Mouse (Mus musculus) cerebellum, adult (tissue): Measurements from ENCODE around the gene Arid5b.

Experiments
- ATAC-seq: cut with Nextera tagmentation; 2 replicates; pipeline ENCODE4 v1.9.2; 2017; ENCODE audit warnings: mild to moderate bottlenecking, moderate library complexity, mixed read lengths; ENCODE audit not compliant: insufficient number of reproducible peaks, low FRiP score, low TSS enrichment

Gene Arid5b

DNA sequence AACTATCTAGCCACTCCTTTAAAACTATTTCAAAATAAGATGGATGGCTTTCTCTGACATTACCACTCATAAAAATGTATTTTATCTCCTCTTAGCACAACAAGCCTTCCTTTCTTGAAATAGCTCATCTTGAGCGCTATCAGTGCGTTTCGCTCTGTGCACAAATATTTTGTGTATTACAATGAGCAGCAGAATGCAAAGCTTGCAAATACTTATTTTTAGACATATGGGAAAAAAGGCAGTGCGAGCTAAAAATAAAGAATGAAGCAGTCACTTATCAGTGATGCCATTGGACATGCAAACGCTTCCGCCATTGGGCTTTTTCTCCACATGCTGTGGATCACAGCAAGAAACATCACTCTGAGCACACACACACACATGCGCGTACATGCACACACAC is 110.4 kb downstream of the Arid5b start:
- no peak for ATAC-seq

DNA sequence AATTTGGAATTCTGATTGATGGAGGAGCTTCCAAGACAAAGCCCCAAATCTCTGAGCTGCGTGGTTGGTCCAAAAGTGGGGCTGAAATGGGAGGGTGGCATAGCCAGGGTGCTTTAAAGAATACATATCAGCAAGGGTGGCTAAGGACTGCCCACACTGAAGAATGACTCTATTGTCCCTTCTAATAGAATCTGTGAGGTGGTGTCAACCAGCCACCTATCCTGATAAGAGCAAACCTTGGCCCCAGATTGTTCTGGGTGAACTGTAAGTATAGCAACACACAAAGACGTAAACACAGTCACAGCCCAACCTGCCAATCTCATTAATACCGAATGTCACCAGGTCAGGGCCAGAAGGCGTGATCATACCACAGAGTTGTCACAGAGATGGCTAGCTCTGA is 111.4 kb downstream of the Arid5b start:
- no peak for ATAC-seq

DNA sequence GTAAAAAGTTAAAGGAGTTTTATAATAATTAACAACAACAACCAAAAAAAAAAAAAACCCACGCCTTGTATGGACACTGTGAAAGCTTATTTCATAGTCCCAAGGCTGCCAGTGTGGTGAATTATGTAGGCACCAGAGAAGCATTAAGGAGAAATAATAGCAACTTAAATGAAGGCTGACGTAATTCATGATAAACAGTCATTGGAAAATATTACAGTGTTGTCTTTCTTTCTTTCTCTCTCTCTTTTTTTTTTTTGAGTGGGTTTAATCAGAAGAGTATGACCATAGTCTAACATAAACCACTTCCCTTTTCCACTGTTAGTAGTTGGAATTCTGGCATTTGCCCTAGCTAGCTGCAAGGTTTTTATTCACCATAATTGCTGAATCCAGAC is 111.8 kb downstream of the Arid5b start:
- ATAC-seq = no peak

DNA sequence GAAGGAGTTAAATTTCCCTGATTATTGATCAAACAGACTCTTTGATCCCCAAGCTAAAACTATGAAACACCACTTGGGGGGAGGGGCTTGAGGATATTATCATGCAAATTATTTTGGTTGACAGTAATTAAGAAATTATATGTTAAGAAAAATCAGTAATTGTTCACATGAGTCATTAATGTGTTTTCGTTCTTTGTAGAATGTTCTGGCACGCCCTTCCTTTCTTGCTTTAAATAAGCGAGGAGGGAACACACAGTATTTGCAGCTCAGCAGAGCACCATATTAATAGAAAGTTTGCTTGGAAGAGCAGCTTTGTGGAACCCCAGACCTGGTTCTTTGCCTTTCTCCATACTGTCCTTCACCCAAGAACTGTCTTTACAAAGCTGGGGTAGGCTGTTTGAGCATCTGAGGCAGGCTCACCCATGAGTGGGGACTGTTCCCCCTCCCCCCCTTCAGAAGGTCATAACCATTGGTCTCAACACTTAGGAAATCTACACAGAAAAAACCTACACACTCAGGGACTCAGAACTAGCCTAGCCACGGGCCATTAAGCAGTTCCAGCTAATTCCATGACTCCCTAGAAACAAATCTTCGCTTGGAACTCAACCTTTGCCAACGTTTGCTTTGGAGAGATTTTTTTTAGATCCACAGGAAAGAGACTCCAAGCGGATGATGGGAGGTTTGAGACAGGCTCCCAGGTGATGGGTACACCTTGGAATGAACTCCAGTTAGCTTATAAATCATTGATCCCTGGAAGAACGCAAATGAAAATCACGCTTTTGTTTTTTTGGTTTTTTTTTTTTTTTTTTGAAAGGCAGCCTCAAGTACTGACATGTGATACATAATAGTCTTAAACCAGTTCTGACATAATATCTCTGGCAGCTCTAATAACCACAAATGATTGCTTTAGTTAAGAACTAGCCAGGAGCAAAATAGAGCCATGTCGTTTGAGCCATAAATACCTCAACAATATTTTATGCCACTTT is 112.5 kb downstream of the Arid5b start:
- no peak for ATAC-seq

DNA sequence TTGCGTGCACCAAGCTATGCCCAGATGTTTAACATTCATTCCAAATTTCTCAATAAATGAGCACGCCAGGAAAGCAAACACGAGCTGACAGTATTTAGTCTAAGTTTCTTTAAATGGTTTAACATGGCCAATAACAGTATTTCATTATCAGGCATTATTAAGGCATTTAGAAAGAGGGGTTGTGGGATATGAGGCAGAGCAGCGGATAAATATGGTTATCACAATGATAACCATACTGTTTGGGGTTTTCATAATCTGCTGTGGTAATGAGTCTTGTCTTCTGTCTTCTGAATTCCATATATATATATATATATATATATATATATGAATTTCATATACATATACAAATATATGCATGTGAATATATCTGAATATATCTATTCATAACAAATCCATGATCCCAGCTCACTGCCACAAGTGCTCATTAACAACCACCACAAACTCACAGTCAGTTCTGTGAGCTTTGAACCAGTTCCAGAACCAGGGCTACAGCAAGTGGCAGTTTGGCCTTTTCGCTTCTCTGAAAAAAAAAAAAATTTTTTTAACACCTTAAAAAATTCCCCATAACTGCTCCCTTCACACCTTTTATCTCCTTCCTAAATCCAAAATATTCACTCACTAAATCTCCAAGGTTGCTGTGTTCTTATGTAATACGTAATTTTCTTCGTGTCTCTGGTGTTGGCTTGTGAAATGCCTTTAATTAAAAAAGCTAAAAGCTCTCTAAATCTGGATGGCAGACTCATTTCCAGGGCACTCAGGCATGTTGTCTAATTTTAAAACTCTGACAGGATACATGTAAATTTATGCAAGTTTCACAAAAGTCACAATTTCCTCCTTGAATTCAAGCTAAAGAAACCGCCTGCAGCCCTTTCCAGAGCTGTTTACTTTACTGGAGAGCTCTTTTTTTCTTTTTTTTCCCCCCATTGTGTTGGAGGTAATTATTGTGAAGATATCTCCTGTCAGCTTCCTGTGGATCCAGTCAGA is 113.5 kb downstream of the Arid5b start:
- ATAC-seq = no peak

DNA sequence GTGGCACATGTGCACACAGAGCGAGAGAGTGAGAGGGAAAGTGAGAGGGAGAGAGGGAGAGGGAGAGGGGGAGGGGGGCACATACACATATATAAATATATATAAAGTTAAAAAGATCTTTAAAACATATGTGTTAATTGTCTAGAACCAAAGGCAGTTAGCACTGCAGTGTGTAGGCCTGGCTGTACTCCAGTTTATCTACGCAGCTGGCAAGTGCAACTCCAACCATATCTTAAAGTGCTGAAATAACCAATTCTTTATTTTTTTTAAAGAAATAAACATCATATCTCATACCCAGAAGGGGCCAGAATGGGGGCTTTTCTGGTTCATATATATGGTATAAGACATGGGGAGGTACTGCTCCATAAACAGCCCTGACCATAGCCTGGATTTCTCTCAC is 114.4 kb downstream of the Arid5b start:
- no peak for ATAC-seq

DNA sequence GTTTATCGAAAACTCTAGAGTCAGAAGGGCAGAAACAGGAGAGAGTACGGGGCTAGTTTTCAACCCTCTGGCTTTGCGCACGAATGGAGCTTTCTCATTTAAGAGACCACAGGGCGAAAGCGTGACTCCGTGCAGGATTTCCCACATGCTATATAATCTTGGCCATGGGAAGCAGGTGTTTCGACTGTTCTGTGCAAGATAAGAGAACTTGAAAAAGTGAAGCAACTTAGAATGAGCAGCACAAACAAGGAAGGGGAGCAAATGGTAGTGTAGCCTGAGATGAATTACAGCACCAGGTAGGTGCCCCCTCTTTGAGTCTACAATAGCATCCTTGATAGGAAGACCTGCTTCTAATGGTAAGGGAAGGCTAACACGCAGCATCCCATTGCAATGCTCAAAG is 118.8 kb downstream of the Arid5b start:
- no peak for ATAC-seq

DNA sequence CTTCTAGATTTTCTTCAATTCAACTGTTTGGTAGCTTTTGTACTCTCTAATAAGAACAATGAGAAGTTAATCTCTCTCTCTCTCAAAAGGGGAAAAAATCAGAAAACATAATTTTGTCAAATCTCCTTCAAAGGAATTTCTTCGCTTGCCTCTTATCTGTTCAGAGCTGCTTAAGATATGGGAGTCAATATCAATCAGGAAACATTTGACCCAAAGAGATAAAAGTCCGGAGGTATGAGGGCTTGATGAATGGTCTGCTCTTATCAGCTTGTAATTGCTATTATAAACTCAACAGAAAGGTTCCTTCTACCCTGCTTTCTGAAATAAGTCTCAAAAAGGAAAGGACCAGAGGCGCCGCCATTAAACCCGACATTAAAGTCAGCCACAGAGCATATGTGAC is 120.0 kb downstream of the Arid5b start:
- no peak for ATAC-seq

DNA sequence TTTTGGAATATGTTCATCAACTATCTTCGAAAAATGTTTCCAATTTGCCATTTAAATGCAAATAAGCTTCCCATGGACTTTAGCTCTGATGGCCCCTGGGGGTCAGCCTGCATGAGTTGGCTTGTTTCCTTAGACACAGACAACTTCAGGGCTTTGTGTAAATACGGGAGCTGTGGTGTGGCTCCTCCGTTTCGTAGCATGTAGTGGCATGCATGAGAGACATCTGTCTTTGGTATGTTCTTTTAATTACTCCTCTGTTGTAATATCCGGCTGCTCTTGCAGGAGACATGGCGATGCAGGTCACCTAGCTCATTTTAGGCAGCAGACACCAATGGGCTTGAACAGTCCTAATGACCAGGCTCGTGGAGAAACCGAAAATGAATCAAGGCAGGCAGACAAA is 121.0 kb downstream of the Arid5b start:
- ATAC-seq = no peak

DNA sequence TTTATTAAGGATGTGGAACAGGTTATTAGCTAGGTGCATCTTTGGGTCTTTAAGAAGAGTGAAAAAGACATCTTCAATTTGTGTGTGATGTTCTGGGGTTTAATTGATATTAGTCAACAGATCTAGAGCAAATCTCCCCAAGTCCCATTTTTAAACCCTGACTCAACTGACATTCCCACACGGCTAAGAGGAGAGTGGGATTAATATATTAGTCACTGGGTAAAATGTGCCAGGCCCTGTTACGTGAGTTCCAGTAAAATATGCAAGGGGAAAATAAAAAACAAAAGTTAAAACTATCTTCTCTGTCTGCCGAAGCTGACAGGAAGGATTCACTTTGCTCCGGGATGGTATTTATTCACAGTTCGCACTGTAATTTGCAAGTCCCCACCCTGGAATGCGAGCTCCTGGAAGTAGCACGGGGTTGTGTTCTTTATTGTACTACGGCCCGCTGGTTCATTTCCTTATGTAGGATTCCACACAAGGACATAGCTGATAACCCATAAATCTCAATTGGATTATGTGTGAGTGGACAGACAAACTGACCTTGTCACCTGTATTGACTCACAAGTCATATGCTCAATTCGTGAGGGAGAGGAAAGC is 121.8 kb downstream of the Arid5b start:
- no peak for ATAC-seq

DNA sequence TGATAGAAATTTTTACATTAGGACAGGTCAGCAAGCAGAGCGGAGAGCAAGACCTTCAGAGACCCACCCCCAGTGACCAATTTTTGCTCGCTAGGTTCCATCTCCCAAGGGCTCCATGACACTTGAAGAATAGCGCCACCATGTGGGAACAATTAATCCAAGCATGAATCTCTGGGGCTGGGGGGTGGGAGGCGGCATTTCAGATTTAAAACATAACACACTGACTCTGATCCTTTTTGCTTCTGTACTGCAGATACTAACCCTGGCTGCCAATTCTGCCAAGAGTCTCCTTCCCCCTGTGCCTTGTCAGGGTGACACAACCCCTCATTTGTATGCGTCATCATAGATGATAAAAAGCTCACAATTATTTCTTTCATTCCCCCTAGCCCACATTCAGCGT is 122.4 kb downstream of the Arid5b start:
- no peak for ATAC-seq

DNA sequence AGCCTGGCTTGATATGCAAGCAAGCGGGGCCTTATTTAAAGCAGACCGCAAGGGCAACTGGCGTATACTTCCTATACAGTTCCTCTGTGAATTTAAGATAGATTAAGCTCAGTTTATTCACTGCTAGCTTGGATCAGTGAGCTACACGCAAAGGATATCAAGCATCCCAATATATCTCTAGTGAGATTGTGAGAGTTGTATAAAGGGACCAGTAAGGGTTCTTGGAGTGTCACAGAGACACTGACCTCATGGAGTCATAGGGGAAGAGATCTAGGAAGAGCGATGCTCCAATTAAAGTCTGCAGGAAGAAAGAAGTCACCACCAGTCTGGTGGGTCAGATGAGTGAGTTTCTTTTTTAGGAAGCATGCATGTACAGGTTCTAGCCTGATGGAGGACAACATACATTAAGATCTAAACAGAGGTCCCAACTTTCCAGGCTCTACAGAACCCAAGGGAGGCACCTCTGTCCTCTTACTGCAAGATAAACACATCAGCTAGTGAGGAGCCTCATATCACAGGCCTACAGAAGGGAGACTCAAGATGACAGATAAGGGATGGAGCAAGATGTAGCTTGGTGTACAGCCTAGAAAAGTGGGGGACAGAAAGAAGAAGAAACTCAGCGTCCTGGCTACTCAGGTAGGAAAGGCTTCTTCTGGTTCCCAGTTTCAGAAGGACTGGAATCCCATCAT is 123.0 kb downstream of the Arid5b start:
- no peak for ATAC-seq

DNA sequence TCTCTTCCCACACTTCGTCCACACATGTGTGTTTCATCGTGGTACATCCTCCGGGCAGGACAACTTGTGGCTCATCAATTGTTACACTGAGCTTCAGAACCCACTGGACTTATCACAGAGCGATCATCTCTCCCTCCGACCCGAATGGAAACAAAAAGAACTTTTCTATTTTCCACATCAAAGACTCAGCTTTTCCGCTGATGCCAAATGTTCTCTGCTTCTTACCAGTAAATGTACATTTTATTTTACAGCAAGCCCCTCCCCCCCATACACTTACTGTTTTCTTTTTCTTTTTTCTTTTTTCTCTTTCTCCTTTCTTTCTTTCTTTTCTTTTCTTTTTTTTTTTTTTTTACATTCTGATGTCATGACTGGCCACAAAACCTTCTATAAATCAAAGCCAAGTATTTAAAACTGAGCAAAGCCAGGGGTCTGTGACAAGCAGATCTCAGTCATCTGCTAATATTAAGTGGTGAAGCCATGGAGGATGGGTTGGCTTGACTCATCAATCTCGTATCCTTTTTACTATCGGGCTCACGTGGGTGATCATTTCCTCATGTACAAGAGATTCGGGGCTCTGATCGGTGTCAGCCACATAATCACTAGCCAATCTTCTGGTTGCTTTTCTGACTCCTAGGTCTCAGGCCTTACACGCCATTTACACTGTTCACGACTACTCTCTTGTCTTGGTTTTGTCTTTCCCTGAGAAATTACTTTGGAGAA is 124.3 kb downstream of the Arid5b start:
- no peak for ATAC-seq

DNA sequence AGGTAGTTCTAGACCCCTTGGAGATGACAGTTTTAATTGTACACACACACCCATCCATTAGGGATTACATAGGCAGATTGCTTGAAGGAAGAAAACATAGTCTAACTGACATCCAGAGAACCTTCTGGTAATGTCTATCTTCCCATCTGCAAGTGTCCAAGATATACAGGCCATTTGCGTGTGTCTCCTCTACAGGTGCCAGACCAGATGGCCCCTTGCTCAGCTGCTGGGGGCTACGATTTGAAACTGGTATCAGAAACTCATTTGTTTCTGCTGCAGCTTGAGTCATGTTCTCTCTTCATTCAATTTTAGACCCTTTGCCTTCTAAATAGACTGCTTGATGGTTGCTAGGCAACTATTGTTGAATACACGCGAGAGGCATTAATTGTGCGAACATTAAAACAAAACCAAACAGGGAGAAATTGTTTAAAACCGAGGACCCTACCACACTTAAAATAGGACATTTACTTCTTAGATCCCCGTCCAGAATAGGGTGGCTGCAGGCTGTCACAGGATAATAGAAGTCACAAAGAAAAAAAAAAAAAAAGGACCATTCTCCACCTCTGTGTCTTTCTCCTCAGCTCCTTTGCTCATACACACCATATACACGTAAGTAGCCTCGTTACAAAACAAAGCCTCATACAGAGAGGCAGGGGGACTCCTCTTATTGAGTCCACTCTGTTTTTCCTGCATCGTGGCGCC is 125.0 kb downstream of the Arid5b start:
- ATAC-seq = no peak

DNA sequence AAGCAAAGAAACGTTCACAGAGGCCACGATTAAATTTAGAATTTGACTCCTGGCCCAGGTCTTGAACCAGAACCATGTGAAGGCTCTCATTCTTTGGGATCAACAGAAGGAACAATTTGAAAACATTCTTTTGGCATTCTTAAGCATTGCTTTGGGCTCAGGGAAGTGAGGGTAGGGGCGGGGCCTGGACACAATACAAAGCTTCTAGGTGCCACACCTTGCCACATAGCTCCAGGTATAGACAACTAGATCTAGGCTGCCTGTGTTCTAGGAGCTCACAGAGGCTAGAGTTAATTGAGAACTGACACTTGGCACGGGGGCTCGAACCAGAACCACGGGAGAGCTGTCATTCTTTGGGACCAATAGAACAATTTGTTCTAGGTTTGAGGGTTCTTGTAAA is 130.0 kb downstream of the Arid5b start:
- no peak for ATAC-seq

DNA sequence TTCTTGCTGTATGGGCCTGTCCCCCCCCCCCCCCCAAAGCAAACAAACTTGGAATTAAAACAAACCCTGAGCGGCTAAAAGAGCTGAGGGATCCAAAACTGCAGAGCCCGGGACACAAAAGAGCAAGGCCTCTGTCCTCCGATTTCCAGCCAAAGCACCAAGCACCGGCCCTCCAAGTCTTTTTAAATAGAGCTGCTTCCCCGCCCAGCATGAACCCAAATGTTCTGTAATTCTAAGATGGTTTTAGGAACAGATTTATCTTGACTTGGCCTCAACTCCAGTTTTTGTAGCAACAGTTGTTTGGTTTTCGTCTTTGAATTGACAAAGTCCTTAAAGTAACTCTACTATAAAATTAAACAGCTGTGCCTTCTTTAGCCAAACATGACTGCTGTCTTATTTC is 130.8 kb downstream of the Arid5b start:
- ATAC-seq = no peak

DNA sequence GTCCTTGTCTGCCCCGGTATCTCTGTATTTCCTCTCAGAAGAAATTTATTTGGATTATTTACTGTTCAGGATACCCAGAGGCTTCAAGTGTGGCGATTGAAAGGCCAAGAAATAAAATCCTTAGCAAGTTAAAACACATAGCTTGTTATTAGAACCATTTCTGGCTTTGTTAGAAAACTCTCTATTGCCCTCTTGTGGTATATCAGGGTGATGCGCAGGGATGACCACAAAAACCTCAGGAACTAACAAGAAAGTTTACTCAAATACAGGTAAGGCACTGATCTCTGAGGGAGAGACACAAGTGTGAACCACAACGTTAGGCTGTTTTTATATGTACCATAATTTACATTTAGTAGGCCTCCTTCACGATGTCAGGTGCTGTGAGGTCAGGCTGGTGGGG is 131.7 kb downstream of the Arid5b start:
- ATAC-seq = peak; percentile 38; the same call in 1 of the 2 replicates

DNA sequence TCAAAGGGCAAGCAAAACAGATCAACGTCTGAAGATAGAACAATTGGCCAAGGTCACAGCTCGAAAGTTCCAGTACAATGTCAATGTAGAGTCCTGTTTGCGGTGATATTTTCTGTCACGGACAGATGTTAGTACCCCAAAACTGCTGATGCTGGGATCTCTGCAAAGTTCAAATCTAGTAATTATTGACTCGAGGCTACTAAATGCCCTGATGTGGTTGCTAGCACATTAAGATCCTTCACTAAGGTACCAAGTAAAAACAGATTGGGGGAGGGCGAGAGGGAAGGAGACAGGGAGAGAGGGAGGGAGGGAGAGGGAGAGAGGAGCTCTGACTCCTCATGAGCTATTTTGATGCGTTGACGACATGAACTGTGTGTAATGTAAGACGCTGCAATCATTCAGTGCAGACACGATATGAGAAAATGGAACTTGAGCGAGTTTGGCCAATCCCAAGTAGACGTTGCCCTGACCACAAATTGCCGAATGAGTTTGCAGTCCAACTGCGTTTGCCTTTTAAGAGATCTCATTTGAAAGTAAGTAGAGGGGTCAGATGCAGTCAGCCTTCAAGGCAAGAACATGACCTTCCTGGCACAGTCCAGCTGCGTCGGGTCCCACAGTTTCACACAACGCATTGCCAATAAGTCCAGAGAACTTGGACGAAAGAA is 133.1 kb downstream of the Arid5b start:
- ATAC-seq = no peak
